In genomic region chr1:134756190-134756873, GRCm38 (mm10) we compare ENCODE assay signal across 11 mouse cellular contexts.
DNase-seq lines count a peak whose midpoint lies in the region; ATAC-seq lines count a peak whose summit lies in the region.
"Had no signal": no experiment of that assay in that cellular context is flagged by ENCODE, and none has a peak within 500 bp of the region (broad histone marks: within the 10 kb centered on the region; RNA-seq: fewer than 3 reads in every experiment).

No protein-coding gene starts in this region.

- H3K27me3 ChIP-seq in heart, embryonic 15.5 days, result no peaks in the 10 kb centered on the region
- H3K27me3 ChIP-seq in embryonic facial prominence, embryonic 12.5 days, result peaks cover 3% of the 10 kb centered on the region; the same call in 1 of the 2 replicates
- H3K27me3 ChIP-seq in midbrain, embryonic 12.5 days, result no peaks in the 10 kb centered on the region
- H3K27me3 ChIP-seq: limb, embryonic 12.5 days had no signal

- peak overlapping the region; percentile 6; the same call in 1 of the 2 replicates for H3K27ac ChIP-seq in heart, embryonic 15.5 days
- no peak overlapping the region for H3K27ac ChIP-seq in embryonic facial prominence, embryonic 12.5 days
- H3K27ac ChIP-seq in midbrain, embryonic 12.5 days (replicated peaks), result peak overlapping the region; percentile 52; the same call in 1 of the 2 replicates
- H3K27ac ChIP-seq: kidney, postnatal 0 days; limb, embryonic 12.5 days had no signal

- no peak overlapping the region for H3K4me2 ChIP-seq in heart, embryonic 15.5 days
- no peak overlapping the region for H3K4me2 ChIP-seq in embryonic facial prominence, embryonic 12.5 days (replicated peaks)
- no peak overlapping the region for H3K4me2 ChIP-seq in midbrain, embryonic 12.5 days (replicated peaks)
- H3K4me2 ChIP-seq: limb, embryonic 12.5 days had no signal

- no peaks in the 10 kb centered on the region for H3K9me3 ChIP-seq in heart, embryonic 15.5 days (replicated peaks)
- H3K9me3 ChIP-seq in embryonic facial prominence, embryonic 12.5 days, result no peaks in the 10 kb centered on the region
- H3K9me3 ChIP-seq in midbrain, embryonic 12.5 days, result no peaks in the 10 kb centered on the region
- H3K9me3 ChIP-seq: limb, embryonic 12.5 days had no signal

- no peak for DNase-seq in heart, postnatal 36 days
- peak; percentile 61 for DNase-seq in brain, adult 2 months (ENCODE audit: low read depth, low spot score)
- no peak for DNase-seq in urinary bladder, postnatal 4 days (ENCODE audit: low spot score in 2 of 2)
- no peak for DNase-seq in retina, postnatal 1 day
- DNase-seq: gastrocnemius, postnatal 36 days; thymus, postnatal 14 days had no signal

- peaks cover 22% of the 10 kb centered on the region for H3K36me3 ChIP-seq in heart, embryonic 15.5 days
- peaks cover 21% of the 10 kb centered on the region; the same call in 1 of the 2 replicates for H3K36me3 ChIP-seq in embryonic facial prominence, embryonic 12.5 days
- no peaks in the 10 kb centered on the region for H3K36me3 ChIP-seq in midbrain, embryonic 12.5 days

- WGBS in heart, embryonic 15.5 days, result 66% methylated on average over 10 of the region's 10 CpGs
- WGBS in embryonic facial prominence, embryonic 12.5 days, result 76% methylated on average over 10 of the region's 10 CpGs
- WGBS in midbrain, embryonic 12.5 days, result 63% methylated on average over 10 of the region's 10 CpGs

- H3K4me3 ChIP-seq in heart, embryonic 15.5 days, result no peak overlapping the region
- no peak overlapping the region for H3K4me3 ChIP-seq in embryonic facial prominence, embryonic 12.5 days
- H3K4me3 ChIP-seq in midbrain, embryonic 12.5 days, result no peak overlapping the region
- H3K4me3 ChIP-seq: limb, embryonic 12.5 days had no signal

- no peak overlapping the region for H3K9ac ChIP-seq in heart, embryonic 15.5 days
- H3K9ac ChIP-seq in embryonic facial prominence, embryonic 12.5 days, result 0 out of 2 replicates have a peak overlapping the region, but pooled peaks have one; percentile 19
- H3K9ac ChIP-seq in midbrain, embryonic 12.5 days (replicated peaks), result no peak overlapping the region
- H3K9ac ChIP-seq: limb, embryonic 12.5 days had no signal

- peaks cover 46% of the 10 kb centered on the region for H3K4me1 ChIP-seq in heart, embryonic 15.5 days (replicated peaks)
- H3K4me1 ChIP-seq in embryonic facial prominence, embryonic 12.5 days, result peaks cover 31% of the 10 kb centered on the region
- H3K4me1 ChIP-seq in midbrain, embryonic 12.5 days, result peaks cover 9% of the 10 kb centered on the region

- no peak for ATAC-seq in heart, embryonic 15.5 days (replicated peaks; ENCODE audit: insufficient number of reproducible peaks, insufficient read depth, low FRiP score, low read depth)
- ATAC-seq in embryonic facial prominence, embryonic 12.5 days (ENCODE audit: insufficient number of reproducible peaks, insufficient read depth, low FRiP score, low TSS enrichment), result no peak
- no peak for ATAC-seq in midbrain, embryonic 12.5 days (ENCODE audit: low FRiP score, low read depth)

- intact Hi-C loops in heart, postnatal 36 days (cut with DNase I), result no loop called here
